Mouse (Mus musculus) erythroblast, adult 5-6 weeks (primary cell): ENCODE measurements around the gene Slc26a8. TPM values are rescaled to one million over a fixed set of nuclear protein-coding genes. Genes with fewer than 3 reads are reported as not detected.
A peak's percentile ranks its signal among the peaks of the same experiment; 100 is the strongest.

ENCODE experiments used
- ATAC-seq: replicated peaks from 2 replicates; pipeline ENCODE4 v1.8.0; 2016; ENCODE audit warnings: moderate number of reproducible peaks, mild to moderate bottlenecking, moderate TSS enrichment, inconsistent platforms; ENCODE audit not compliant: poor library complexity, low FRiP score, severe bottlenecking
- total RNA-seq, 2 experiments: library from RNA; stranded (forward) in 1 of 2; stranded (reverse) in 1 of 2; fragments of 150-400 nt in 1 of 2; fragments of 200-764, 138-1000 nt in 1 of 2; gene quantifications; 2 replicates each; pipeline versions ENCODE4 v1.2.3 to v1.2.4; 2015 to 2017; ENCODE audit warnings: low replicate concordance in 2 of 2

The Slc26a8 gene
- total RNA-seq, 2 experiments from 2014 or later, result 3.5 to 3.7 TPM

- ATAC-seq, result no peak
Observed at GRCm38 (mm10) chr17:28648607-28649370, 41.2 kb downstream of the Slc26a8 start.

DNA sequence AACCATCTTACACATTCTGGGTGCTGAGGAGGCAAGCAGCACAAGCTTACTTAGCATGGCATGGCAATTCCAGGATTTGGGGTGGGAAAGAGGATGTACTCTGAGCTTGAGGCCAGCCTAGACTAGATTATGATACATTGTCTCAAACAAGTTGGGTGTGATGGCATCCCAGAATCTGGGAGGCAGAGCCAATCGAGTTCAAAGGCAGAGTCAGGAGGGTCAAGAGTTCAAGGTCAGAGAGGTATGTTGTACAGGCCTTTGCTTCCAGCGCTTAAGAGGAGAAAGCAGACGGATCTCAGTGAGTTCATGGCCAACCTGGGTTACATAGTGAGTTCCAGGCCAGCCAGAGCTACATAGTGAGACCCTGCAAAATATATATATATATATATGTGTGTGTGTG lies 43.8 kb downstream of the Slc26a8 start:
- no peak for ATAC-seq

DNA sequence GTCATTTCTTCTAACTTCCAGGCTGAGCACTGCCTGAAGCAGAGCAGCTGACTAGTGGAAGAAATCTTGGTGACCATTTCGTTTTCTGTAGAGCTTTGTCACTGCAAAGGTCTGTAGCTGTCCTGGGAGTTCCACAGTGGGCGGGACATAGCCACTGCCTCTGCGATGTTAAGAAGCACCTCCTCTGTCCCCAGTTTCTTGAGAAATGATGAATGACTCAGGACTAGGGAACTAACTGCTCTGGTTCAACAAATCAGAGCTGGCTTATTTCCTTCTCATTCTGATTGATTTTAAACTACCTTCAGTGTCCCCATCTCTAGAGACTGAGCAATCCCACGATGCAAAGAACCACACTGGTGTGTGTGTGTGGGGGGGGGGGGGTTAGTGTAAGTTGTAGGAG lies 45.9 kb downstream of the Slc26a8 start:
- no peak for ATAC-seq

GRCm38 (mm10) chr17:28643697-28644096 lies 46.3 kb downstream of the Slc26a8 start:
- no peak for ATAC-seq

DNA sequence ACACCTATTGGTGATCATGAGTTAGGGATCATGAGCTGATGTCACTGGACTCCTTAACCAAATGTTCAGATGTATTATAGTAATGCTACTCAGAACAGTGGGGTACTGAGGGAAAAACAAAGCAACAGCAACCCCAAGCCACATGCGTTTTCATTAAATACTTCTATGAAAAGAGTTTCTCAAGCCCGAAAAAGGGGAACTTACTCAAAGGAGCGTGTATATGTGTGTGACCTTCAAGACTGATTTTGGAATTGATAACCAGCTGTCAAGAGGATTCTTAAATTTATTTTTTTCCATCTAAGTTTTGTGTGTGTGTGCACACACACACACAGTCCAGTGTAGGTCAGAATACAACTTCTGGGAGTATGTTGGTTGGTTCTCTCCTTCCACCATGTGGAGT lies 49.9 kb downstream of the Slc26a8 start:
- ATAC-seq, result no peak

- no peak for ATAC-seq
Observed at GRCm38 (mm10) chr17:28637711-28638690, 52.0 kb downstream of the Slc26a8 start.

GRCm38 (mm10) chr17:28635842-28636241 lies 54.2 kb downstream of the Slc26a8 start:
- no peak for ATAC-seq

GRCm38 (mm10) chr17:28629125-28629524 lies 60.9 kb downstream of the Slc26a8 start:
- no peak for ATAC-seq

DNA sequence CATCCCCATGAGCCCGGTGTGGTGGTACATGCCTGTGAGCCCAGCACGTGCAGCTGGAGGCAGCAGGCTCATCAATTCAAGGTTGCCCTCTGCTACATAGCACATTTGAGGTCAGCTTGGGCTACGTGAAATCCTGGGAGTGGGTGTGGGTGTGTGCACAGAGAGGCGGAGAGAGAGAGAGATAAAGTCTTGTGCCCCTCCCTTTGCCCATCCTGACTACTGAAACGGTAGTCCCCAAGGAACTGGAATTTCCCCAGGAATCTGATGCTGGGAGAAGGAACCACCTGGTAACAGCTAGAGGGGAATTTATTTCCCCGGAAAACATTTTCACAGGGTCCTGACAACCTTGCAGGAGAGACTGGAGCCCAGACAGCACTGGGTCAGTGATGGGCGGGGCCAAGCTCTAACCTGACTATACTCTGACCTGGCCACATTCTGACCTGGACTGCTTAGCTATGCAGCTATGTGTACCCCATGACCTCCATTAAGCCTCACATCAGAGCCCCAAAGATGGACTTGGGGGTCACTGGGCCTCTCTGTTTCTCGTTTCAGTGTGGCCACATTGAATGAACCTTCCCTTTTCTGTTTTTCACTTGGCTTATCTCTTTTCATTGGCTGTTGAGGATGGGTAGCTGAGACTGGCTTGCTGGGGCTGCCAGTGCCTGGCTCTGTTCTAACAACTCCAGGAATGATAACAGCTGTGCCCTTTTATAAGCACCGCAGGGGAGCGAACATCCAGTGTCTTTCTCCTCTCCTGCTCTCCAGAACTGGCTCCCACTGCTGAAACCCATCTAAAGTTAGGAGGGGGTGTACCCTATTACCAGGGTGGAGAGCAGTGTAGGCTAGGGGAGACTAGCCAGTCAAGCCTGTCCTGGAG lies 61.5 kb downstream of the Slc26a8 start:
- no peak for ATAC-seq

GRCm38 (mm10) chr17:28626937-28627336 lies 63.1 kb downstream of the Slc26a8 start:
- ATAC-seq, result no peak

DNA sequence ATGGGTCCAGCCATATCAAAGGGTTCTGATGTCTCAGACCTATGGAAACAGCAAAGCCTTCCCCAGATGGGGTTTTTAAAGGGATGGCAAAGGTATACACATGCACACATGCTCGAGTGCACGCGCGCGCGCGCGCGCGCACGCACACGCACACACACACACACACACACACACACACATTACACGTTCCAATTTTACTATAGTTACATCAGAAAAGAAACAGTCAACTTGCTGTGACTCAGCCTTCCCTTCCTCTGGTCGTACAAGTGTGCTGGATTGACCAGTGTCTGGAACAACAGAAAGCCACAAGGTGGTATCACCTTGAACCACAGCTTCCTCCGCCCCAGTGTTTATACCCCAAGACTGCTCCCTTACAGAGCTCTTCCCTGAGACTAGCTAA lies 64.7 kb downstream of the Slc26a8 start:
- ATAC-seq, result no peak

GRCm38 (mm10) chr17:28624841-28625240 lies 65.2 kb downstream of the Slc26a8 start:
- ATAC-seq, result no peak

DNA sequence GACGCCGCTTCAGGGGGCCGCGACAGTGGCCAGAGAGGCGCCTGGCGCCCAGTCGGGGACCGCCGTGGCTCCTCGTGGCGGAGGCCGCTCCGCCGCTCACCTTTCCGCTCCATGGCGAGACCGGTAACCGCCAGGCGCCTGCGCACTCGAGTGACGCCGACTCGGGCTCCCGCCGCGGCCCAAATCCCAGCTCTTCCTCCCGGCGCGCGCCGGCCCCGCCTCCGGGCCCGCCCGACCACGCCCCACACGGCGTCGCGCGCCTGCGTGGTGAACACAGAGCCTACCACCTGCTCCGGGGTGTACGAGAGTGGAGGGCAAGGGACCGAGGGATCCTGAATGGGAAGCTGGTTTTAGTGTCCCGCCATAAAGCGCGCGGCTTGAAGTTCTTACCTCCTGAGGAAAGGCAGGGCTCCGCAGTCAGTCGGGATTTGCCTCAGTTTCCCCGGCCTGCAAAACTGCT lies 67.7 kb downstream of the Slc26a8 start, which contains the start of gene Srpk1:
Gene Srpk1 (minus strand): TSS at position 410 of the 460 bp plus-strand sequence.
- ATAC-seq, result peak; percentile 90

DNA sequence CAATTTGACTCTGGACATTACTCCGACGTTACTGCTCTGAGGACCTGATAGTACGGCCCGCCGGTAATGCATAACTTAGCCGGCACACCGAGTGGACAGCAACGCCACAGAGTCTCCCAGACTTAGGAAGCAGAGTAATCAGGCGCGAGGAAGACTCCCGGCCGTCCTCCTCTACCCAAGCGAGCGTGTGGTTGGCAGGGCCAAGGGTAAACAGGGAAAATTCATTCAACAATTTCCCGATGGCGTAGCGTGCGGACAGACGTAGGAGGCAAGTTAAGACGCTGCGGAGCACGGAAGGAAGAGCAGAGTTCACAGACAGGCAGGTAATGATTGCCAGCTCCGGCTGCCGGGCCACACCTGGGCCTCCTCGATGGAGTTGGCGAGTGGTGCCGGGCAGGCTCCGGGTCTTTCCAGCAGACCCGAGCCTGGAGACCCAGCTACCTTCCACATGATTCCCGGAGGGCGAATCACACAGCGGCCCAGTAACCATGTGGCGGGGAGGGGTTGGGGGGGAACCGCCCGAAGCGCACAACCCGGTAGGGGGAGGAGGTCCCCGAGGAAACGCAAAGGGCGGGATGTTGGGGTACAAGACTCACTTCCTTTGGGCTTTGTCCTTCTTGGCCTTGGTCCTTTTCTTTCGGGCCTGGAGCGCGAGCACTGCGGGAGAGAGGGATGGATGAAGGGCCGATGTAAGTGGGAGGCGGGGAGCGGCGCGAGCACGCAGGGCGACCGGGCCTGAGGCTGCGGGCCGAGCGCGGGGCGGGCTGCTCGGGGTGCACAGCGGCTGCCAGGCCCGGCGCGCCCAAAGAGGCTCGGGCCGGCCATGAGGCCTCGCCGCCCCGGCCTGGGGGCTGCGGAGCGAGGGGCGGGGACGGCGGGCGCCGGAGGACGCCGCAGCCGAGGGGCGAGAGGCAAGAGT lies 68.4 kb downstream of the Slc26a8 start:
- peak; percentile 44 for ATAC-seq

DNA sequence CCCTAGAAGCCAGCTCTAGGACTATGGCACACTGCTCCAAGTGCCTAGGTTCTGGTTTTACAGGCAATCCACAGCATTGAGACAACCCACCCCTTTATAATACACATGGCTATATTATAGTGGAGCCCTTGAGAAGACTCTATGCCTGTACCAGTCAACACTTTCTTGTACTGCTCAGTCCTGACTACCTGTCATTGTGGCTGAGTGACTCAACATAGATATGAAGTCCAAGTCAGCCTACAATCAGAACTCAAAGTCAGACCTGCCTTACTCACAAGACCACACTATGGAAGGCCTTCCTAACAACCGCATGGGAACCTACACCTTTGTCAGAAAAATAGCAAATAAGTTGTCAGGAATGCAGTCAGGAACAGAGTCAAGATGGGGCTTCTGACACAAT lies 71.3 kb downstream of the Slc26a8 start:
- no peak for ATAC-seq

DNA sequence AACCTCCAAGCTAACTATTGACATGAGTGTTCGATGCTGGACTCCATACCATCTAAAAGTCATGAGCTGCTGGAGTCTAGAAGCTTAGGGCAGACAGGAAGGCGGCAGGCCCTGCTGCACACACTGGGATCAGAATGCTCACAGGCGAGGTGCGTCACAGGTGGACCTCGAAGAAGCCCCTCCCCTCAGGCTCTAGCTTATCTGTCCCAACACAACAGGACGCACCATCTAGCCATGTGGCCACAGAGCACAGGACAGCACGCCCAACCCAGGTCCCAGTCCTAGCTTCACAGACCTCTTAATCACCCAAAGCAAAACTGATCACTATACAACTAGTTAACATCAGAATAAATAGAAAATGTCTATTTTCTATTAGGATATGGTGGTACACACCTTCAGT lies 71.9 kb downstream of the Slc26a8 start:
- 0 out of 2 replicates have a peak, but pooled peaks have one; percentile 20 for ATAC-seq

DNA sequence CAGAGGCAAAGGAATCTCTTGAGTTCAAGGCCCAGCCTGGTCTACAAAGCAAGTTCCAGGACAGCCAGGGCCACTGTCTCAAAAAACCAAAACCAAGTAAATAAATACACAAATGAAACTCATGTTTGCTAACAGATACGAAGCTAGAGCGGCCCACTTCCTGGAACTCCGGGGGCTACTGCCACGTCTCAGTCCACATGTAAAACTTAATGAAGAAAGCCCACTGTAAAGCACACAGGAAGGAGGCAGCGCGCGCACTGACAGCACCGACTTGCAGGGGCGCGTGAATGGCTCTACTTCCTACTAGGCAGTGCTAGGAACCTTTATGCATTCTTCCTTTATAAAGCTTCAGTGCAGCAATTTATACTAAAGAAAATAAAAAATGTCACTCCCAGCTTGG lies 72.4 kb downstream of the Slc26a8 start:
- no peak for ATAC-seq

DNA sequence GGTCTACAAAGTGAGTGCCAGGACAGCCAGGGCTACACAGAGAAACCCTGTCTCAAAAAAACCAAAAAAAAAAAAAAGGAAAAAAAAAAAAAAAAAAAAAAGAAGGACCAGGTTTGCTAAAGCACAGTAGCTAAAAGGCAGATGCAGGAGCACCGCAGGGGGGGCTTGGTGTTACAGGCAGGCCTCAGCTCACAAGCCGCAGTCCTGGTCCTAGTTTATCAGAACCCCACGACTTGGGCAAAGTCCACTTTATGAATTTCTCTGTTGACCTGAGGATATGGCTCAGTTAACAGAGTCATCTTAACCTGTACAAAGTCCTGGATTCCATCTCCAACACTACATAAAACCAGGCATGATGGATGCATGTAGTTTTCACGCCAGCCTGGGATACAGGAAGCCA lies 74.7 kb downstream of the Slc26a8 start:
- ATAC-seq, result no peak

DNA sequence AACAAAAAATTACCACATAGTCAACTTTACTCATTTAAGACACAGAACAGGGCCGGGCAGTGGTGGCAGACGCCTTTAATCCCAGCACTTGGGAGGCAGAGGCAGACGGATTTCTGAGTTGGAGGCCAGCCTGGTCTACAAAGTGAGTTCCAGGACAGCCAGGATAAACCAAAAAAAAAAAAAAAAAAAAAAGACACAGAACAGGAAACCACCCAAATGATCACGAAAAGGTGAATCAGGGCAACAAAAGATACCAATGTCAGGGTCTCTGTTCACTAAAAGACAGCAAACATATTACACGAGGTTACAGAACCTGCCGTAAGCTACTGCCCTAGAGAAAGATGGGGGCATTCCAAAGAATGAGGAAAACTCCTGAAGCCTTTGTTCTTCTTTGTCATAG lies 76.9 kb downstream of the Slc26a8 start:
- ATAC-seq, result no peak
